Mouse (Mus musculus): ENCODE data around the gene Amd1.
"Not testable (repeated sequence)": the region's sequence is repeated elsewhere in the genome, so short reads cannot be mapped to it uniquely, and the experiment has no call there.

Amd1 gene

DNA sequence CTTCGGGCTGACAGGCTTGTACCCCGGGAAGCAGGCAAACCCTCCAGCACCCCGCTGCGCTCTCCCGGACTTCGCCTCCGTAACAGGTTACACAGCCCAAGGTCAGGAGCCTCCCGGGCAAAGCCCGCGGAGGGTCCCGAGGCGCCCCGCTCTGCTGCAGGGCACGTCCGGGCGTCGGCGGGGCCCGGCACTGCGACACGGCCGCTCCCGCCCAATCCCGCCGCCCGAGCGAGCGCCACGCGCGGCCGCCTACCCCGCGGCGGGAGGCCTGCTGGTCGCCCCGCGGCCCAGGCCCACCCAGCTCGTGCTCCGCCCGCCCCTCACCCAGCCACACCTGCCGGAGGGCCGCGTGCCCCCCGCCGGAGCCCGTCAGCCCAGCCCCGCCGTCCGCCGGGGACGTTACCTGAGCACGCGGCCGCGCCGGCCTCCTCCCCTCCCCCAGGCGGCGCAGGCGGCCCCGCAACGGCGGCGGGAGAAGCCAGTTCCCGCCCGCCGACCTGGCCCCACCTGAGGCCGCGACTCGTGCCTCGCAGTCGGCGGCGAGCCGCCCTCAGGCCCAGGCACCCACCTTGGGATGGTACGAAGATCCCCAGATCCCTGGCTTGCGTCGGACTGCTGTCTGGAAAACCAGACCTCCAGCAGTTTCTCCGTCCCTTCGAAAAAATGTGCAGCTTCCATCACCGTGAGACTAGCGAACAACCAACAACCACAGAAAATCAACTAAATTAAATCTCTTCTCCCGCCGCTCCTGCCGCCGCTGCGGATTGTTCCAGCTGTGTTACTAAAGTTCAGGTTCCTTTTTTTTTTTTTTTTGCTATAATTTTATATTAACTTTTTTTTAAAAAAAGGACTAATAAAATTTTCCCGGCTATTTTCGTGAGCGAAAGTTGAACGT is 558 bp downstream of the Amd1 start:
- in situ Hi-C loops (cut with MboI) = not testable (repeated sequence)

DNA sequence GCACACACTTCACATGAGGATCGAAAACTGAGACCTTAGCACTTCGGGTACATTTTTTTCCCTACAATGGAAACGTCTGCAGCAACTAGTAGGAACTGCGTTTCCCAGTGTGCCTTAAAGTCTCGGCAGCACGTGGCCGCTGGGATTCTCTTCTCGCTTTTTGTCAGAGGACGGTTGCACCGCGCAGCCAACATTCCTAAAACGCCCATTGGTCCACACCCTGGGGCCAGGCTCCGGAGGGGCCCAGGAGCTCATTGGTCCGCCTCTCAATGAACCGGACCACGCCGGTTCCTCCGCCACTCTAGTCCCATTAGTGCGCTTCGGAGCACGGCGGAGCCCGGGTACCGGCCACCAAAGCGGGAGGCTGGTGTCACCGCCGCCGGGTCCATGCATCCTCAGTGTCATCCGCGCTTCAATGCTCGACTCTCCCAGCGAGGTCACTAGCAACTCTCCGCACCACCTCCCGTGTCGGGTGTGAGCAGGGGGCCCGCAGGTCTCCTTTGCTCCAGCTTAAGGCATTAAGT is 1.3 kb downstream of the Amd1 start:
- in situ Hi-C loops (cut with MboI) = no loop called here

DNA sequence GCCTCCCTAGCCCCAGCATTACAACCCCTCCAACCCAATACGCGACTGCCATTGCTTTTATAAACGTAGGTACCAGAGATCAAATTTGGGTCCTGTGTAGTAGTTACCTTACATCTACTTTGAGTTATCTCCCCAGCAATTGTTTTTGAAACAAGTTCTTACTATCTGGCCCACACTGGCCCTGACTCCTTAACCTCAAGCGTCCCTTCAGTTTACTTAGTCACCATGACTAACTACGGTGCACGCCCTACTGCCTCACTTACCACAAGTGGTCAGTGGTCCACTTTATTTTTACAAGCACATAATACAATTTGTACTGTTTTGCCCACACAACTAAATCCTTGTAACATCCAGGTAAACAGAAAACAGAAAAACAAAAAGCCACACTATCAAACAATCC is 9.3 kb downstream of the Amd1 start:
- in situ Hi-C loops (cut with MboI) = no loop called here

DNA sequence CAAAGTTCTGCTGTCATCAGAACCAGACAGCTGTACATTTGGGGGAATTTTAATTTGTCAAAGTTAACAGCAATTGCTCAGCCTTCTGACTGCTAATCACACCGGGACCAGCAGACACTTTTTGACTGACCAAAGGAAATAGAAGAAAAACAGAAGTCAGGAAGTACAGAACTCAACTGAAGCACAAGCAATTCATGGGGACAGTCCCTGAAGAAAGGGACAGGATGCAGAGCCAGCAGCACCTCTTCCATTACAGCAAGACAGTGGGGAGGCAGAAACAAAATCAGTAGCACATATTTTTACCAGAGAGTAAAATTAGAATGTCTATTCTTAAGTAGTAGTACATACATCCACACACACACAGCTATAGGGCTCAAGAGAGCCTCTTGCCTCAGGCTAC is 15.2 kb downstream of the Amd1 start:
- in situ Hi-C loops (cut with MboI) = no loop called here

DNA sequence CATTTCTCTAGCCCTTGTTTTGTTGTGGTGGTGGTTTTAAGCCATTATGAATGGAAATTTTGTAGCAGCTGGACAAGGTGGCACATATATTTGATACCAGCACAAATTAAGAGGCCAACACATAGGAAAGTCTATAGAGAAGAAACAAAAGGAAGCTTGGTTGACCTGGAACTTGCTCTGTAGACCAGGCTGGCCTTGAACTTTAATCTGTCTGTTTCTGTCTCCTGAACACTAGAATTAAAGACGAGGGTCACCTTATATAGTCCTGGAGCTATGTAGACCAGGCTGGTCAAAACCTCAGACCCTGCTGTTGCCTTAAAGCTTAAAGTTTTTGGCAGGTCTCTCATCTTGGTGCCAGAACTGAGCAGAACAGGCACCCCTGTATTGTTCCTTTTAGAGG is 16.4 kb downstream of the Amd1 start:
- in situ Hi-C loops (cut with MboI) = no loop called here

DNA sequence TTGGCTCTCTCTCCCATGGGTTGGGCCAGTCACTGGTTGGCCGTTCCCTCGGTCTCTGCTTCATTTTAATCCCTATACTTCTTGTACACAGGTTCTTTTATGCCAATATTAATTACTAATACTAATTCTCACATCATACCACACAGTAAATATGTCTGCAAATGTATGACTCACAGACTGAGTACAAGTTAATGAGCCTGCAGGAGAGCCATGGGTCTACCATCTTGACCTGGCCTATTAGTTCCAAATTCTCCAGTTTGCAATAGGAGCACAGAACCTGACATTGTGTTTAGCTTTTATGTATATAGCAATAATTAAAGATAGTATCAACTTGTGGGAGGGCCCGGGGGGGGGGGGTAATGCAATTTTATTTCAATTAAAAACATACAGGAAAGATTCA is 17.0 kb downstream of the Amd1 start:
- in situ Hi-C loops (cut with MboI) = no loop called here

DNA sequence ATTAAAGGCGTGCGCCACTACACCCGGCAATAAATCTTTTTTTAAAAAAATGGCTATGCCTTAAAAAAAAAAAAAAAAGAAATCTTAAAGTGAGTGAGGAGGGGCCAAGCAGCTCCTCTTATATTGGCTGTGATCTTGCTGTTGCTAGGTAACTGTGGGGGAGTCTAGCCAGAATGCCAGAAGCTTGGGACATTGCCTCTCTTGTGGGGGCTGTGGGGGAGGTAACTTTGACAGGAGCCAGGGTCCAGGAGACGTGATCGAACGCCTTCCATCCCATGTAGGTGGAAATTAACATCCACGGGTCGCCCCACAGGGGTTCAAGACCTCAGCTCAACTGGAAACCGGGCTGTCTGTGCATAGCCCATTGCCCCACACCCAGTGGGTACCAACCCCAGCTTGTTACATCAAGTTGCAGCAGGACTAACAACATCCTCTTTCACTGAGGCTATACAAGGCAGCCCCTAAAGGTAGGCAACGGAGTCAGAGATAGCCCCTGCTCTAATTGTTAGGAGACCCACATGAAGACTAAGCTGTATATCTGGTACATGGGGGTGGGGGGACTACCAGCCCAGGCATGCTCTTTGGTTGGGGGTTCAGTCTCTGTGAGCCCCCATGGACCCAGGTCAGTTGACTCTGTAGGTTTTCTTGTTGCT is 17.7 kb downstream of the Amd1 start:
- in situ Hi-C loops (cut with MboI) = no loop called here

DNA sequence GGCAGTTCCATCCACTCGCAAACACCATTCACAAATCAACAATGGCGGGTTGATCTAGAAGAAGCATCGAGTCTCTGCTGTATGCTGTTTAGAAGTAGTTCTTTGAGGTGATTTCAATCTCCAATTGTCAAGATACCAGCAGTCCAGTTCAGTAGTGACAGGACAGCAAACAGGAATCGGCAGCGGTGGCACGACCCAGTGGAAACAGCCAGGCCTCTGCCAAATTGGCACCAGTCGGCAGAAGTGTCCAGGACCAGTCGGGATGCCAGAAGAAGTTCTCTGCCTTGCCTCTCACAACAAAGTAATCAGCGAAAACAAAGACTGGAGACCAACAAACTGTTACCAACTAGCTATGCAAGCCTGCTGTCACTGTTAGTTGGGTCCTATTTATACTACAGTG is 18.4 kb downstream of the Amd1 start:
- in situ Hi-C loops (cut with MboI) = no loop called here

DNA sequence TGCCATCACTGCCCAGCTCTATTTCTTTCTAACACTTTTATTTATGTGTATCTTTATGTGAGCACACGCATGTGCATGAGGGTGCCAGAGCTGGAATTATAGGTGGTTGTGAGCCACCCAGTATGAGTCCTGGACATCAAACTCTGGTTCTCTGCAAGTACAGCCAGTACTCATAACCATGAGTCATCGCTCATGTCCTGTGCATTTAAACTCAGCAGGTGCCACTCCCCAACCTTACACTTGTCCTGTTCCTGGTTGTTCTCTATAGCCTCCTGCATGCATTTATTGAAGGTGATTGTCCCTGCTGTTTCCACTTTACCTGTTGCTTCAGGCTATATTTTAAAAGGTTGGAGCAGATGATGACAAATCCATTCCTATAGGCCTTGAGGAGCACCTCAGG is 20.4 kb downstream of the Amd1 start:
- in situ Hi-C loops (cut with MboI) = no loop called here

DNA sequence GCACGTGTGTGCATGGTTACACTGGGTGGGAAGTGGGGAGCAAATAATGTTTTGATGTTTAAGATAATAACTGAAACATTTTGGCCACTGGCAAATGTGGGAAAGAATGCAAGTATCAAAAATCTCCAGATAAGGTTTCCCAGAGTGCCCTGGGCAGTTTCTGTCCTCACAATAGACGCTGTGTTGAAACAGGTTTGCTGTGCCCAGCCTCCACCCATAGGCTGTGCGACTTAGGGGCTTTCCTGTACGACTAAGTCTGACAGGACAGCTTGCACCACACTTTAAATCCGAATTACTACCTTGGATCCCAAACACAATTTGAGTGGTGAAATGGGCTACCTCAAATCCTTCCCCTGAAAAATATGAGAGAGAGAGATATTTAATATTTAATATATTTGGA is 23.7 kb downstream of the Amd1 start:
- in situ Hi-C loops (cut with MboI) = no loop called here

DNA sequence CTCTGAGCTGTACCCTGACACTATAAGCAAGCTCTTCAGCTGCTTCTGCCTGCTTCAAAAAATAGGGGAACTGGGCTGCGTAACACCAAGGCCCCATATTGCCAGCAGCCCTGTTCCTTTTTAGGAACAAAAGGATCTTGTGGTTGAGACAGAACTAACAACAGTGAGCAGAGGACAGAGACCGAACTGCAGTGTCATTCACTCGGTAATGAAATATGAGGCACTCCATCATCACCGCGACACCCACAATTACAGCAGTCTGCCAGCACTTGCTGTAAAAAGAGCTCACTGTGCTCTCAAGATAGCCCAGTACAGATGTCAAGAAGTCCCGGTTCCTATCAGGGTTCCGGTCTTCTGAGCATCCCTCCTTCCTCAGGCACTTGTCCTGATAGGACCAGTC is 26.0 kb downstream of the Amd1 start:
- in situ Hi-C loops (cut with MboI) = no loop called here

DNA sequence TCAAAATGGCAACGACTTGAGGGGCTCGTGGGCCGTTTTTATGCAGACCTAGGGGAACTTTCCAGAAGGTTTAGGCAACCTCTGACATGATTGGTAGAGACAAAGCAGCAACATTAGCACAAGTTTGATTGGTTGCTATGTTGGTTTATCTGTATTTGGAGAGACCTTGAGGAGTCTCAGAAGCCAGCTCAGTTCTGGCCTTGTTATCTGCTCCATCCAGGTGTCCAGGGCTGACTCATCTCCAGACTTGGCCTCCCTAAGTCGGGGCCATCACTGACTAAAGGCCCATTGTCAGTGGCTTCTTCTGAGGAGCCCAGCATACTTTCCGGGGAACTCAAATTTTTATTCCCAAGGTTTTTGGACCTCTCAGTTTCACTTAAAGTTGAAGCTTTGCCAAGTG is 28.0 kb downstream of the Amd1 start:
- in situ Hi-C loops (cut with MboI) = no loop called here

DNA sequence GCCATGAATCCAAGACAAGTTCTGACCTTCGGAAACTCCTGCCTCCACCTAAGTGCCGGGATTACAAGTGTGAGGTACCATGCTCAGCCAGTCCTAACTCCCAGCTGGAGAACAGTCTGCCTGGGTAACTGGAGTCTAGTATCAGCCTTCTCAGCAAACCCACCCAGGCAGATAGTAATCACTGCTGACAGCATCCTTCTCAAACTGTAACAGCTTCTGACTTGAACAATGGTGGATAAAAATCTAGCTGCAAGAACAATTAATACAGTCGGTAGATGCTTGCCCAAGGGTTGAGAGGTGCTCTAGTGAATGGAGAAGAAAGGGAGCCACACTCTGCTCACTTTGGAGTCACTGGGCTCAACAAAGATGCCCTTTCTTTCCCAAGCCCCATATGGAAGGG is 30.8 kb downstream of the Amd1 start:
- in situ Hi-C loops (cut with MboI) = no loop called here

DNA sequence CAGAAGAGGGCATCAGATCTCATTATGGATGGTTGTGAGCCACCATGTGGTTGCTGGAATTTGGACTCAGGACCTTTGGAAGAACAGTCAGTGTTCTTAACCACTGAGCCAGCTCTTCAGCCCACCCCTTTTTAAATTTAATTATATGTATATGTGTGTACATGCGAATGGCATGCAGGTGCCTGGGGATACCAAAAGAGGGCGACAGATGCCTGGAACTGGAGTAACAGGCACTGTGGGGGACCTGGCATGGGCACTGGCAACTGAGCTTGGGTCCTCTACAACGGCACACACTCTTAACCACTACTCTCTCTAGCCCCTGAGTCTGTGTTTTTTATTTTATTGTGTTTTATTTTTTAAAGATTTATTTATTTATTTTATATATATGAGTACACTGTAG is 37.1 kb downstream of the Amd1 start:
- in situ Hi-C loops (cut with MboI) = no loop called here

DNA sequence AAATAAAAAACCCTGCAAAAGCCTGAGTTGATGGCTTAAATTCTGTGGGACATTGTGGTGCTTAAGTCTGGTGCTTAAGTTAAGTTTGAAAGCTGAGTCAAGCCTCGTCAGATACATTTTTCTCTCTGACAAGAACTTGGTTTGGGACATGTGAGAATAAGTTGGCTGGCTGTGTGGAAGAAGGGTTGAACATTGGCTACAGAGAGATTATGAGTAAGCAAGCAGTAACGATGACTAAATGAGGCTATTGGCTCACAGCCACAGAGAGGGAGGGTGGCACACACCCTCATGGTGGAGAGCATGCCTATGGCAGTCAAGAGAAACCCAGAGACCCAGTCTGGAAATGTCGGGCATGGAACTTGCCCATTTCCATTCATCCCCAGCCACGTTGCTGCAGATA is 38.3 kb downstream of the Amd1 start:
- in situ Hi-C loops (cut with MboI) = no loop called here

DNA sequence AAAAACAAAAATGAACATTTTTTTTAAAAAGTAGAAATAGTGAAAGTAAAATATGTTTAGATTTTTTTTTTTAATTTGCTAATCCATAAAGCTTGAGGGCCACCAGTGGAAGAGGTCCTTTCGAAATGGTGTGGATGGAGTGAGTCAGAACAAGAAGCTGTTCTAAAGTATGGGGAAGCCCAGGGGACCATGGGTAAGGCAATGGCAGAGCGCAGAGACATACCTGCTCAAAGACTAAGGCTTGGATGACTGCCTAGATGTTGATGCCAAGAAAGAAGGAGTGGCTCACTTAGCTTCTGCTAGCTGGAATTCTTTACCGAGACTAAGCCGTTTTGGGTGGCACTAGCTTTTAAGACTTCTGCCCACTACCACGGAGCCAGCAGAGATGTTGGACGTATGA is 39.8 kb downstream of the Amd1 start:
- in situ Hi-C loops (cut with MboI) = no loop called here

DNA sequence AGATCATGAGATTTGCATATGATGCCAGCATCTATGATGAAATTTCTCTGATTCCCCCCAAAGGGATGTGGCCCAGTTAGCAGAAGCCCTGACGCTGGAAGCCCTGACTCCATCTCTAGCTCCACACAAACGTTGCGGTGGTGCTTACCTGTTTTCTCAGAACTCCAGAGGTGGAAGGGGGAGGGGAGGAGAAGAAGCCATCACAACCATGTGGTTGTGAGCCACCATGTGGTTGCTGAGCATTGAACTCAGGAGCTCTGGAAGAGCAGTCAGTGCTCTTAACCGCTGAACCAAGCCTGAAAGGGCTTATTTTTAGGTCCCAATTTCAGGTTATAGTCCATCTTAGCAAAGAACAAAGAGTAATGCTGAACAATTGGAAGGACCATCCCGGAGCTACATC is 41.7 kb downstream of the Amd1 start:
- in situ Hi-C loops (cut with MboI) = no loop called here

DNA sequence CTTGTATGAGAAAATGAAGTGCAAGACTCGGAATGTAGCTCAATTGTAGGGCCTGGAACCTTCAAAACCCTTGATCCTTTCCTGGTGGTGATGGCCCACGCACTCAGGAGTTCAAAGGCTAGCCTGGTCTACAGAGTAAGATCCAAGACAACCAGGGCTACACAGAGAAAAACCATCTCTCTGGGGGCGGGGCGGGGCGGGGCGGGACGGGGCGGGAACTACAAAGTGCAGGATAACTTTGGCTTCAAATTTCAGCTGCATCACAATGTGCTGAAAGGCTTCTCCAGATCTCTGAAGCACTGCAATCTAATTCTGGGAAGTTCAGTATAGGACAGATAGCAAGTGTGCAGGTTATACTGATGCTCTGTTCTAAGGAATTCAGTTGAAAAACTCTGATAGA is 42.4 kb downstream of the Amd1 start:
- in situ Hi-C loops (cut with MboI) = loop anchor here (5.0 kb wide), 1 partner anchor 263 kb away; no protein-coding TSS in a partner anchor

DNA sequence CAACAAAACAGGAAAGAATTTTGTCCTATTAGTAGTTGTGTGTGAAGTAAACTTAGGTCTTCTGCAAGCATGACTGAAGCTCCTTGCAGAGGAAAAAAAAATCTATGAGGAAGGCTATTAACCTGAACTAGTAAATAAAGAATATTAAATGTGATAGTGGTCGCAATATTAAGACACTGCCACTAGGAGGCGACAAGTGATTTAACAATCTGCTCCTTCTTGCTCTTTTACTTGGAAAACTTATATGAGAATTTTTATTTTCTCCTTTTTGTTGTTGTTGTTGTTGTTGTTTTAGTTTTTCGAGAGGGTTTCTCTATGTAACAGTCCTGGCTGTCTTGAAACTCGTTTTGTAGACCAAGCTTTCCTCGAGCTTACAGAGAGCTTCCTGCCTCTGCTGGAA is 43.0 kb downstream of the Amd1 start:
- in situ Hi-C loops (cut with MboI) = loop anchor here (5.0 kb wide), 1 partner anchor 263 kb away; no protein-coding TSS in a partner anchor

DNA sequence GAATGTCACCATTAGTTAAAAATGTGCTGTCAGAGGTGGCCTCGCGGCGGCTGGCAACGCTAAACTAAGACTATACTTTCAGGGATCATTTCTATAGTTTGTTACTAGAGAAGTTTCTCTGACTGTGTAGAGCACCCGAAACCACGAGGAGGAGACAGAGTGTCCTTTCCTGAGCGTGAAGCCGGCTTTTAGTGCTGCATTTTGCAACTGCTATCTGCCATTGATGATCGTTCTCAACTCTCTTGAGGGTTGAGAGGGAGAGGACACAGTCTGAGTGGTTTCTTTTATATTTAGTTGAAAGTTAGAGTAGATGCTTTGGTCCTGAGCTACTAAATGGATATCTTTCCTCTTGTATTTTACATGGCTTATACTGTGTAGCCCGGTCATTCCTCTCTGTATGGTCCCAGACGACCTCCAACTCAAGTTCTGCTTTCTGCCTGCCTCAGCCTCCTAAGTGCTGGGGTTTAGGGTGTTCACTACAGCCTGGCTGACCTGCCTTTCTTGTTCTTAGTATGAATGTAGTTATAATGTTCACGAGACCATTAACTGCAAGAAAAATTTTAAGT is 43.5 kb downstream of the Amd1 start:
- in situ Hi-C loops (cut with MboI) = loop anchor here (5.0 kb wide), 1 partner anchor 264 kb away; no protein-coding TSS in a partner anchor

DNA sequence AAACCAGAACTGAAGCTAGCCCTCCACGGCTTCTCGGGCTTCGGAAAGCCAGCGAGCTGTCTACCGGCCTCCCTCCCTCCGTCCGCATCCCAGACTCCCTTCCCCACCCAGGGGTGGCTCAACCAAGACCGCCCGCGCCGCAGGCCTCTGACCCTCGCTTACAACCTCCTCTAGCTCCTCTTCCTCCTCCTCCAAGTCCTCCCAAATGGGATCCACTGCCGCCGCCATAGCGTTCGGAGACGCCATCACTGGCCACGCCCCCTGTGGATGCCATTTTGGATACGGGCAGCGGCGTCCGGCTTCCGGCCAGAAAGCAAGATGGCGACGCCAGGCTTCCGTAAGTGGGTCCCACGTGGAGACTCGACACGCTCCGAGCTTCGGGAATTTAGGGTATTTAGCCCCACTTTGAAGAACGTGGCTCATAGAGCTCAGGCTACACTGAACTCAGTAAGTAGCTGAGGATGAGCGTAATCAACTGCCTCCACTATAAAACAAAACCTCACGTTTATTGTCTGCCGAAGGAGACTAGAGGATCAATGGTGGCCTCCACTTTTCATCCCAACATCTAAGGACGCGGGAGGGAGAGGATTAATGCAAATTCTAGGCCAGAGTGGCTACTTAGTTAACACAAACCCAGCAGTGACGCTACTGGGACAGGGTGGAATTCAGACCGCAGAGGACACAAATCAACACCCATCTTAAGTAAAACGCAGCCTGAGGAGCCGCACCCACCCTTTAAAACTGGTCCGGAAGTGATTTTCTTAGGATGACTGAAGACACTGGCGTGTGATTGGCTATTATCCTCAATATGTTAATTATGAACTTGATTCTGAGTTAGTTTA is 44.4 kb downstream of the Amd1 start, which contains the start of gene Gtf3c6:
TSS of gene Gtf3c6 (minus strand) at position 695 of the 842 bp plus-strand sequence.
- in situ Hi-C loops (cut with MboI) = loop anchor here (5.0 kb wide), 1 partner anchor 265 kb away; no protein-coding TSS in a partner anchor

DNA sequence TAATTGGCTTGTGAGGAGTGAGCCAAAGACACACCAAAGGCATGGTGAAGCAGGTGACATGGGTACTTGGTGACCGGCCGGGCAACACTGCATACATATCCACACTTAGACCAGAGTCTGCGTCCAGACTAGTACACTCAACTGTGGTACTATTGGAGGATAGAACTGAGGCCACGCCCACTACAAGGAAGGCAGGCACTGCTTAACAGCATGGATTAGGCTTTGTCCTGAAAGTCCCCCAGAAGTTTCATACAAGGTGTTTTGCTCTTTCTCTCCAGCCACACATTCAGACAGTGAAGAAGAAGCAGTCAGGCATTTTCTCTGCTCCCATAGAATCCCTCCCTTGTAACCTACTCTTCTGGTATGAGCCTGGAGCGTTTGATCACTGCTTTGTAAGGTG is 45.3 kb downstream of the Amd1 start:
- in situ Hi-C loops (cut with MboI) = loop anchor here (5.0 kb wide), 1 partner anchor 266 kb away; no protein-coding TSS in a partner anchor

Data from mature B cell (primary cell).